Mouse (Mus musculus) layer of hippocampus, postnatal 10 days (tissue): ENCODE data around the gene Kctd4. TPM values are rescaled to one million over a fixed set of nuclear protein-coding genes. Genes with fewer than 3 reads are reported as not detected.

Experiments
- DNase-seq, 2 experiments: peaks; one replicate each; pipeline ENCODE4 v3.0.0; 2021; ENCODE audit warnings: low spot score in 2 of 2
- total RNA-seq, 2 experiments: library from RNA; stranded (reverse); gene quantifications; 2 replicates each; pipeline ENCODE4 v1.2.3; 2021

Kctd4 gene
- total RNA-seq, 2 experiments from 2014 or later, result 31.8 to 34.7 TPM

- no peak for DNase-seq
These were observed 34.4 kb downstream of the Kctd4 start for GRCm38 (mm10) chr14:75989168-75989567.

- DNase-seq, result no peak
These were observed 36.1 kb downstream of the Kctd4 start for GRCm38 (mm10) chr14:75990936-75991335.

GRCm38 (mm10) chr14:75992371-75992770 is 37.6 kb downstream of the Kctd4 start:
- DNase-seq, result no peak

GRCm38 (mm10) chr14:75998082-75998481 is 43.3 kb downstream of the Kctd4 start:
- DNase-seq, result no peak

- no peak for DNase-seq
These were observed 47.0 kb downstream of the Kctd4 start for GRCm38 (mm10) chr14:76001781-76002180.

- no peak for DNase-seq
These were observed 50.2 kb downstream of the Kctd4 start for GRCm38 (mm10) chr14:76005011-76005410.

GRCm38 (mm10) chr14:76008174-76008573 is 53.4 kb downstream of the Kctd4 start:
- no peak for DNase-seq

- DNase-seq, result no peak
These were observed 54.4 kb downstream of the Kctd4 start for GRCm38 (mm10) chr14:76009185-76009584.

- DNase-seq, result peak; percentile 98 to 99
These were observed 55.6 kb downstream of the Kctd4 start, which contains the start of gene Gtf2f2 for GRCm38 (mm10) chr14:76010102-76011061. Gene Gtf2f2, minus strand, starts transcription at chr14:76010865.

GRCm38 (mm10) chr14:76011062-76011457 is 56.3 kb downstream of the Kctd4 start:
- no peak for DNase-seq

GRCm38 (mm10) chr14:76014331-76014730 is 59.5 kb downstream of the Kctd4 start:
- no peak for DNase-seq

Other genes starting within 250 kb of the Kctd4 start
- gene Cog3, start 200.5 kb upstream of the Kctd4 start, total RNA-seq, result 10 to 100 TPM; 23.0 to 25.3 TPM
- gene Slc25a30, start 168.0 kb upstream of the Kctd4 start, total RNA-seq, result 10 to 100 TPM; 11.0 to 12.9 TPM
- gene Tpt1, start 109.9 kb upstream of the Kctd4 start, total RNA-seq, result 1,000 to 10,000 TPM; 1,133 to 1,398 TPM
- gene Gtf2f2, start 55.9 kb downstream of the Kctd4 start, total RNA-seq, result 10 to 100 TPM; 26.7 to 27.0 TPM
- gene Gpalpp1, start 155.8 kb downstream of the Kctd4 start, total RNA-seq, result 10 to 100 TPM; 19.3 to 21.1 TPM
- 1 to 10 TPM; 8.4 to 8.6 TPM for gene Nufip1, start 155.9 kb downstream of the Kctd4 start, total RNA-seq